Mouse (Mus musculus) liver, embryonic 16.5 days (tissue): ENCODE measurements around the gene Vpreb2. TPM values are rescaled to one million over a fixed set of nuclear protein-coding genes. Genes with fewer than 3 reads are reported as not detected.
"Not testable (repeated sequence)": the region's sequence is repeated elsewhere in the genome, so short reads cannot be mapped to it uniquely, and the experiment has no call there.

ENCODE experiments used
- ATAC-seq: fragments of 200-750 bp; cut with Nextera tagmentation; 2 replicates; pipeline ENCODE4 v1.8.0; 2017; ENCODE audit warnings: low read depth, mild to moderate bottlenecking, moderate number of reproducible peaks, moderate library complexity
- H3K27ac ChIP-seq: fragments of 300-500 bp; sonication (generic); 2 replicates; pipeline ENCODE4 v1.5.1; 2014; ENCODE audit warnings: mild to moderate bottlenecking, low read length
- H3K27me3 ChIP-seq: fragments of 300-500 bp; sonication (generic); 2 replicates; pipeline ENCODE4 v1.6.1; 2014; ENCODE audit warnings: low read depth, low read length, mixed read lengths; ENCODE audit not compliant: control insufficient read depth, insufficient read depth
- H3K36me3 ChIP-seq: fragments of 300-500 bp; sonication (generic); 2 replicates; pipeline ENCODE4 v1.6.1; 2014; ENCODE audit warnings: mild to moderate bottlenecking; ENCODE audit not compliant: control insufficient read depth, insufficient read depth
- H3K4me1 ChIP-seq: fragments of 300-500 bp; sonication (generic); 2 replicates; pipeline ENCODE4 v1.6.1; 2014; ENCODE audit warnings: low read depth, low read length, mixed read lengths; ENCODE audit not compliant: control insufficient read depth
- H3K4me2 ChIP-seq: fragments of 300-500 bp; sonication (generic); 2 replicates; pipeline ENCODE4 v1.6.1; 2014; ENCODE audit warnings: low read depth, low read length, mixed read lengths
- H3K4me3 ChIP-seq: fragments of 300-500 bp; sonication (generic); 2 replicates; pipeline ENCODE4 v1.5.1; 2014; ENCODE audit warnings: low read depth, mild to moderate bottlenecking, low read length
- H3K9ac ChIP-seq: fragments of 300-500 bp; sonication (generic); 2 replicates; pipeline ENCODE4 v1.6.1; 2014; ENCODE audit warnings: low read depth, low read length
- H3K9me3 ChIP-seq: fragments of 300-500 bp; sonication (generic); replicated peaks from 2 replicates; pipeline ENCODE4 v1.6.1; 2016; ENCODE audit warnings: low read length; ENCODE audit not compliant: control insufficient read depth
- WGBS: fragments of 180-500 bp; shearing (Covaris S2); extraction: QIAGEN DNeasy Blood & Tissue Kit; methylation state at CpG from one replicate; pipeline ENCODE4 v1.1.7; 2014; ENCODE audit not compliant: insufficient replicate concordance; 5-methylcytosine and 5-hydroxymethylcytosine counted together
- polyA plus RNA-seq: library from polyadenylated mRNA; unstranded; fragments of >200 nt; fragmentation: Nextera tagmentation; extraction: Ambion mirVana; gene quantifications from 2 replicates; pipeline ENCODE4 v1.2.1, GENCODE M21; 2015

Gene Vpreb2
- polyA plus RNA-seq, 1 experiment from 2014 or later = 2.5 TPM

GRCm38 (mm10) chr16:18016482-18016881, 36.3 kb downstream of the Vpreb2 start:
- not testable (repeated sequence) for H3K4me1 ChIP-seq, H3K27me3 ChIP-seq, H3K27ac ChIP-seq, H3K9ac ChIP-seq, ATAC-seq, H3K4me3 ChIP-seq, H3K36me3 ChIP-seq, H3K4me2 ChIP-seq, H3K9me3 ChIP-seq
- WGBS = 58% methylated on average over 3 of the region's 4 CpGs

- WGBS = 43% methylated on average over 8 of the region's 8 CpGs
- H3K4me1 ChIP-seq = no peaks in the 10 kb centered on the region
- no peak overlapping the region for H3K4me3 ChIP-seq
- H3K4me2 ChIP-seq = no peak overlapping the region
- no peak overlapping the region for H3K27ac ChIP-seq
- peak; percentile 78 for ATAC-seq
- H3K9me3 ChIP-seq = no peaks in the 10 kb centered on the region
- no peaks in the 10 kb centered on the region for H3K36me3 ChIP-seq
- H3K9ac ChIP-seq = no peak overlapping the region
- no peaks in the 10 kb centered on the region for H3K27me3 ChIP-seq
Measured at GRCm38 (mm10) chr16:18022780-18023557, 42.7 kb downstream of the Vpreb2 start.

GRCm38 (mm10) chr16:18027371-18027770, 47.1 kb downstream of the Vpreb2 start:
- H3K36me3 ChIP-seq = no peaks in the 10 kb centered on the region
- H3K9me3 ChIP-seq = no peaks in the 10 kb centered on the region
- no peak for ATAC-seq
- no peaks in the 10 kb centered on the region for H3K27me3 ChIP-seq
- no peak overlapping the region for H3K9ac ChIP-seq
- no peak overlapping the region for H3K4me2 ChIP-seq
- H3K27ac ChIP-seq = no peak overlapping the region
- WGBS = 32% methylated on average over 2 of the region's 2 CpGs
- no peak overlapping the region for H3K4me3 ChIP-seq
- no peaks in the 10 kb centered on the region for H3K4me1 ChIP-seq

Other genes starting within 250 kb of the Vpreb2 start
- 16.0 and 19.2 TPM in 2 replicates for gene Med15, start 247.5 kb upstream of the Vpreb2 start, polyA plus RNA-seq
- 11.2 and 12.8 TPM in 2 replicates for gene Klhl22, start 220.8 kb upstream of the Vpreb2 start, polyA plus RNA-seq
- gene Scarf2, start 183.1 kb upstream of the Vpreb2 start, polyA plus RNA-seq = 0.67 TPM in 2 replicates
- not detected in 2 replicates for gene B830017H08Rik, start 147.3 kb upstream of the Vpreb2 start, polyA plus RNA-seq
- gene Car15, start 142.1 kb upstream of the Vpreb2 start, polyA plus RNA-seq = 0.58 and 0.88 TPM in 2 replicates
- gene Gm20518, start 88.8 kb upstream of the Vpreb2 start, polyA plus RNA-seq = 0.09 TPM in 1 of 2 replicates, not detected in the other
- gene Tssk1, start 86.2 kb upstream of the Vpreb2 start, polyA plus RNA-seq = not detected in 2 replicates
- 19.8 and 21.3 TPM in 2 replicates for gene Dgcr2, start 81.9 kb upstream of the Vpreb2 start, polyA plus RNA-seq
- not detected in 2 replicates for gene Tssk2, start 81.8 kb upstream of the Vpreb2 start, polyA plus RNA-seq
- gene Ess2, start 69.1 kb upstream of the Vpreb2 start, polyA plus RNA-seq = 9.1 and 9.4 TPM in 2 replicates
- gene Gsc2, start 65.4 kb upstream of the Vpreb2 start, polyA plus RNA-seq = not detected in 2 replicates
- gene Slc25a1, start 52.2 kb upstream of the Vpreb2 start, polyA plus RNA-seq = 55.8 and 63.5 TPM in 2 replicates
- gene Dgcr6, start 72.4 kb downstream of the Vpreb2 start, polyA plus RNA-seq = 17.1 and 18.1 TPM in 2 replicates
- gene Prodh, start 109.8 kb downstream of the Vpreb2 start, polyA plus RNA-seq = 2.2 and 2.3 TPM in 2 replicates
- gene Rtn4r, start 147.2 kb downstream of the Vpreb2 start, polyA plus RNA-seq = 0.11 and 0.15 TPM in 2 replicates
- gene Ccdc188, start 237.5 kb downstream of the Vpreb2 start, polyA plus RNA-seq = not detected in 2 replicates